Mouse (Mus musculus): ENCODE measurements at regions not wholly inside any gene's neighbourhood (a gene's known extent, or its start where the extent isn't known, plus 50 kb on each side); places are given as distances from the start of the nearest gene placed in this dataset.

DNA sequence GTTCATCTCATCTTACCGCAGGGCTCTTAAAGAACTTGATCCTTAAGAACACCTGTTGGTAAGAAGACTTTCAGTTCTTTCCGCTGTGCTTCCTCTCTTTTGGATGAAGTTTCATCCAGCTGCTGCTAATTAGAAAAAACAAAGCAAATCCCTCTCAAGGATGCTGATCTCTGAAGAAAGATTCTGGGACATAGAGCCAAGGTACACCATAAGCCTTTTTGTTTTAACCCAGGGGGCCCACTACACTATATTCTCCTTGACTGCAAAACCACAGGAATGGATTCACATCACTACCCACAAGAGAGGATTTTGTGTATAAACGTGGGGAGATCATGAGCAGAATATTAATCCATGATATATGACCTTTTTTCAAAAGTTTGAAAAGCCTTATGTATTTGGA lies 694.8 kb upstream of the N6amt1 start:
- H3K79me2 ChIP-seq (replicated peaks; ENCODE audit: control insufficient read depth, insufficient read depth, low read length), result no peaks in the 10 kb centered on the region
- H3K4me1 ChIP-seq (ENCODE audit: control insufficient read depth, insufficient read depth, low read length), result no peaks in the 10 kb centered on the region
- no peak overlapping the region for H3K9ac ChIP-seq (ENCODE audit: low read depth, low read length)
- TF ChIP-seq CTCF (IDR thresholded peaks at IDR 0.05) (no peak), EP300 (IDR thresholded peaks at IDR 0.05; ENCODE audit: insufficient read depth, low read depth, low read length) (no peak), POLR2A (IDR thresholded peaks at IDR 0.05; ENCODE audit: insufficient read depth, low read depth, low read length) (no peak)
- intact Hi-C loops (cut with DNase I), result no loop called here
- H3K27me3 ChIP-seq (ENCODE audit: control insufficient read depth, insufficient read depth, low read length), result no peaks in the 10 kb centered on the region
- H3K36me3 ChIP-seq (ENCODE audit: control insufficient read depth, insufficient read depth, low read length), result no peaks in the 10 kb centered on the region
- WGBS, result 77% methylated on average over 3 of the region's 3 CpGs
- H3K27ac ChIP-seq, result no peak overlapping the region
- no peak for DNase-seq
- H3K4me3 ChIP-seq, result no peak overlapping the region

DNA sequence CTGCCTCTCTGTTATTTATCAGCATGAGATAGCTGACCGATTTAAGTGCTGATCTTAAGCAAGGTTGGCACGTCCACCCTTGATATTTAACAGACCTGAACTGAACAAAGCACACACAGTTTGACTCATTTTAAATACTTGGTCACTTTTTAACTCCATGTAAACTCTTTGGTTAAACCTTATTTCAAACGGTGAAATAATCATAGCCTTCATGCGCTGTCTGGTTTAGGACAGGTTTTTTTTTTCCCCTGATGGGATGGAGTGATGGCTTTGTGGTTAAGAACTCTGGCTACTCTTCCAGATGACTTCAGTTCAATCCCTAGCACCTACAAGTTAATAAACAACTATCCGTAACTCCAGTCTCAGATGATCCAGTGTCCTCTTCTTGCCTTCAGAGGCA lies 706.7 kb upstream of the N6amt1 start:
- no peaks in the 10 kb centered on the region; the same call in 1 of the 2 replicates for H3K4me1 ChIP-seq (ENCODE audit: control insufficient read depth, insufficient read depth, low read length)
- no peaks in the 10 kb centered on the region; the same call in 1 of the 2 replicates for H3K36me3 ChIP-seq (ENCODE audit: control insufficient read depth, insufficient read depth, low read length)
- intact Hi-C loops (cut with DNase I), result loop anchor here (2.0 to 10.0 kb wide), 2 partner anchors 235 to 343 kb away; no protein-coding TSS in a partner anchor
- H3K4me3 ChIP-seq, result no peak overlapping the region
- WGBS, result 78% methylated on average over 5 of the region's 5 CpGs
- TF ChIP-seq EP300 (IDR thresholded peaks at IDR 0.05; ENCODE audit: insufficient read depth, low read depth, low read length) (no peak), CTCF (IDR thresholded peaks at IDR 0.05) (no peak), POLR2A (IDR thresholded peaks at IDR 0.05; ENCODE audit: insufficient read depth, low read depth, low read length) (no peak)
- no peaks in the 10 kb centered on the region for H3K27me3 ChIP-seq (ENCODE audit: control insufficient read depth, insufficient read depth, low read length)
- H3K79me2 ChIP-seq (replicated peaks; ENCODE audit: control insufficient read depth, insufficient read depth, low read length), result no peaks in the 10 kb centered on the region
- no peak overlapping the region for H3K27ac ChIP-seq
- no peak overlapping the region for H3K9ac ChIP-seq (ENCODE audit: low read depth, low read length)
- DNase-seq, result no peak

DNA sequence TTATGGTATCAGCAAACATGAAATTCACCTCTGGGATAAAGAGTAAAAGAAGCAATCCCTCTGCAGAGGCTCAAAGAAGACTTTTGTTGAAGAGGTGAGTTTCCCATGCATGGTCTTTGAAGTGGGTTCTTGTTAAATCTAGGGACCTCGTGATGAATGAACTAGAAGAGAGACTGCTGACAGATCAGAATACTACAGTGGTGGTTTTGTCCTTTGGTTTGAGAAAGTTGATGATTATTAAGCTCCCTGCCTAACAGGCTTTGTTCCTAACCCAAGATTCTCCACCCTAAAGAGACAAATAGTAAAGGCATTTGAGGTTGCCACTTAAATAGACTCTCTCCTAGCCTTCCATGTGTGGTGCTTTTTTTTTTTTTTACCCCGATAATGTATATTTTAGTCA lies 707.2 kb upstream of the N6amt1 start:
- no peaks in the 10 kb centered on the region; the same call in 1 of the 2 replicates for H3K4me1 ChIP-seq (ENCODE audit: control insufficient read depth, insufficient read depth, low read length)
- no peak overlapping the region for H3K9ac ChIP-seq (ENCODE audit: low read depth, low read length)
- WGBS, result 72% methylated on average over 2 of the region's 2 CpGs
- intact Hi-C loops (cut with DNase I), result loop anchor here (2.0 to 10.0 kb wide), 2 partner anchors 236 to 342 kb away; no protein-coding TSS in a partner anchor
- no peak overlapping the region for H3K27ac ChIP-seq
- no peaks in the 10 kb centered on the region for H3K27me3 ChIP-seq (ENCODE audit: control insufficient read depth, insufficient read depth, low read length)
- H3K4me3 ChIP-seq, result no peak overlapping the region
- no peaks in the 10 kb centered on the region for H3K79me2 ChIP-seq (replicated peaks; ENCODE audit: control insufficient read depth, insufficient read depth, low read length)
- no peak for DNase-seq
- H3K36me3 ChIP-seq (ENCODE audit: control insufficient read depth, insufficient read depth, low read length), result no peaks in the 10 kb centered on the region; the same call in 1 of the 2 replicates
- TF ChIP-seq EP300 (IDR thresholded peaks at IDR 0.05; ENCODE audit: insufficient read depth, low read depth, low read length) (no peak), CTCF (IDR thresholded peaks at IDR 0.05) (no peak), POLR2A (IDR thresholded peaks at IDR 0.05; ENCODE audit: insufficient read depth, low read depth, low read length) (no peak)

DNA sequence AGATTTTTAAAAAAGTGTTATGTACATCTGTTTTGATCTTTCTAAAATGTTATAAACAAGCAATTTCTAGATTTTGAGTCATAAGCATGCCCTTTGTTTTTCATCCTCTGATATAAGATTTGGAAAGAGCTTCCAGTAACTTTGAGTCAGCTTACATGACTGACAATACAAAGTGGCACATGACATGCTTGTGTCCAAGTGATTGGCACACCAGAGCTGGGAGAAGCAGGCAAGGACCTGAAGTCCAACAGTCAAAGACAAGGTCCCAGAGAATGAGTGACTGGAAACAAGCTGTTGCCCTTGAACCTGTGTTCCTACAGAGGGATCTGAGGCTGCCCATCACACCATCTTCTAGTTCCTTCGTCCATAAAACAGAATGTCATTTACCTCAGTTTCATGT lies 708.5 kb upstream of the N6amt1 start:
- intact Hi-C loops (cut with DNase I), result loop anchor here (2.0 to 10.0 kb wide), 3 partner anchors 227 to 601 kb away; no protein-coding TSS in a partner anchor
- H3K36me3 ChIP-seq (ENCODE audit: control insufficient read depth, insufficient read depth, low read length), result no peaks in the 10 kb centered on the region; the same call in 1 of the 2 replicates
- 93% methylated on average over 1 of the region's 1 CpGs for WGBS
- TF ChIP-seq CTCF (IDR thresholded peaks at IDR 0.05), result no peak
- TF ChIP-seq EP300 (IDR thresholded peaks at IDR 0.05; ENCODE audit: insufficient read depth, low read depth, low read length), result no peak
- no peak for TF ChIP-seq POLR2A (IDR thresholded peaks at IDR 0.05; ENCODE audit: insufficient read depth, low read depth, low read length)
- no peaks in the 10 kb centered on the region for H3K79me2 ChIP-seq (replicated peaks; ENCODE audit: control insufficient read depth, insufficient read depth, low read length)
- no peak overlapping the region for H3K4me3 ChIP-seq
- no peaks in the 10 kb centered on the region for H3K27me3 ChIP-seq (ENCODE audit: control insufficient read depth, insufficient read depth, low read length)
- no peak for DNase-seq
- peak overlapping the region; percentile 17; the same call in 1 of the 2 replicates for H3K27ac ChIP-seq
- H3K9ac ChIP-seq (ENCODE audit: low read depth, low read length), result no peak overlapping the region
- H3K4me1 ChIP-seq (ENCODE audit: control insufficient read depth, insufficient read depth, low read length), result no peaks in the 10 kb centered on the region; the same call in 1 of the 2 replicates

DNA sequence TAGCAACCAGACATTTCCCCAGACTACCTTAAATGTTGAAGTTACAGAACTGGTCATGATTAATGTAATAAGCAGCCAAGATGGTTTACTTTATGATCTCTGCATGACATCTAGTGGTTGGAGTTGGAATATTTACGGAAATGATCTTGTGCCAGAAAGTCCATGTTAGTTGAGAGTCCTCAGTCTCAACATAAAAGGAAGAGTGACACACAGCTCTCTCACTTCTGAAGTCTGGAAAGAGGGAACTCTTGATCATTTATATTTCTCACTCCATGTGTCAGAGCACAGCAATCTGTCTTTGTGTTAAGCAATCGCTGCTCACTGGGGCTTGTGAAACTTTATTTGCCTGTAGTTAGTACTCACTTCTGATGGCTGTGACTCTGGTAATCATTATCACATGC lies 709.1 kb upstream of the N6amt1 start:
- DNase-seq, result peak in 1 of 2 experiments; percentile 16
- intact Hi-C loops (cut with DNase I), result loop anchor here (1.0 to 10.0 kb wide), 4 partner anchors 226 to 839 kb away; no protein-coding TSS in a partner anchor
- 32% methylated on average over 2 of the region's 2 CpGs for WGBS

DNA sequence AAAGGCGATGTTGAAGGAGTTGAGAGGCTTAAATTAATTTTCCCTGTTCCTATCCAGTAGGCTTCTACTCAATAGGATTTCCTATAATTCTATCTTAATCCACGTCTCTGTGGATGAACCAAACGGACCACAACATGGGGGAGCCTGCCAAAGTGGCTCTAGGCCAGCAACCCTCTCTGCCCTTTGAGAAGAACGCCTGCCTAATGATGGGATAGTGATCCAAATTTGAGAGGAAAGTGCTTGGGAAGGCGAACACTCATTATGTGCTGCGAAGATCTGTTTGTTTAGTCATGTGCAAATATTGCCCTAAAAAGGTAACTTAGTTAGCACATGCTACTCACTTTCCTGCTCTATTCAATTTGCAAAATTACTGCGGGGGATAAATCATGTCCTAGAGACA lies 702.5 kb upstream of the Adamts5 start:
- no peak for TF ChIP-seq EP300 (IDR thresholded peaks at IDR 0.05; ENCODE audit: insufficient read depth, low read depth, low read length)
- no peak for TF ChIP-seq POLR2A (IDR thresholded peaks at IDR 0.05; ENCODE audit: insufficient read depth, low read depth, low read length)
- no peak for TF ChIP-seq CTCF (IDR thresholded peaks at IDR 0.05)
- no peak for DNase-seq
- H3K27me3 ChIP-seq (ENCODE audit: control insufficient read depth, insufficient read depth, low read length), result no peaks in the 10 kb centered on the region
- no peak overlapping the region for H3K9ac ChIP-seq (ENCODE audit: low read depth, low read length)
- no peaks in the 10 kb centered on the region for H3K4me1 ChIP-seq (ENCODE audit: control insufficient read depth, insufficient read depth, low read length)
- H3K4me3 ChIP-seq, result no peak overlapping the region
- no peak overlapping the region for H3K27ac ChIP-seq
- H3K36me3 ChIP-seq (ENCODE audit: control insufficient read depth, insufficient read depth, low read length), result no peaks in the 10 kb centered on the region
- H3K79me2 ChIP-seq (replicated peaks; ENCODE audit: control insufficient read depth, insufficient read depth, low read length), result no peaks in the 10 kb centered on the region
- WGBS, result 75% methylated on average over 7 of the region's 7 CpGs
- intact Hi-C loops (cut with DNase I), result no loop called here

More for the DNA sequence above, 709.1 kb upstream of the N6amt1 start:
- Histone ChIP-seq H3K4me3 (no peak overlapping the region), H3K36me3 (ENCODE audit: control insufficient read depth, insufficient read depth, low read length) (no peaks in the 10 kb centered on the region; the same call in 1 of the 2 replicates), H3K4me1 (ENCODE audit: control insufficient read depth, insufficient read depth, low read length) (no peaks in the 10 kb centered on the region; the same call in 1 of the 2 replicates), H3K27ac (peak overlapping the region; percentile 17; the same call in 1 of the 2 replicates), H3K27me3 (ENCODE audit: control insufficient read depth, insufficient read depth, low read length) (no peaks in the 10 kb centered on the region), H3K79me2 (replicated peaks; ENCODE audit: control insufficient read depth, insufficient read depth, low read length) (no peaks in the 10 kb centered on the region), H3K9ac (ENCODE audit: low read depth, low read length) (no peak overlapping the region)
- TF ChIP-seq CTCF (IDR thresholded peaks at IDR 0.05), result peak; percentile 90
- TF ChIP-seq EP300 (IDR thresholded peaks at IDR 0.05; ENCODE audit: insufficient read depth, low read depth, low read length), result no peak
- TF ChIP-seq POLR2A (IDR thresholded peaks at IDR 0.05; ENCODE audit: insufficient read depth, low read depth, low read length), result no peak

All from heart, adult 2 months (tissue).